Mouse (Mus musculus) G1E (cell line): ENCODE data around the gene Slc5a6. TPM values are rescaled to one million over a fixed set of nuclear protein-coding genes. Genes with fewer than 3 reads are reported as not detected.
A peak's percentile ranks its signal among the peaks of the same experiment; 100 is the strongest.

Experiments used
- ATAC-seq: 2 replicates; pipeline ENCODE4 v1.8.0; 2016; ENCODE audit warnings: mild to moderate bottlenecking; ENCODE audit not compliant: insufficient number of reproducible peaks, poor library complexity, low FRiP score, severe bottlenecking; ENCODE audit errors: extremely low read depth
- DNase-seq: peaks from one replicate; pipeline ENCODE4 v3.0.0; 2012; ENCODE audit warnings: low spot score
- H3K27me3 ChIP-seq: 2 replicates; pipeline ENCODE4 v1.6.1; 2012; ENCODE audit warnings: mild to moderate bottlenecking, low read length, inconsistent platforms; ENCODE audit not compliant: insufficient read depth
- H3K36me3 ChIP-seq: replicated peaks from 2 replicates; pipeline ENCODE3; 2012; ENCODE audit warnings: mild to moderate bottlenecking, inconsistent platforms
- H3K4me1 ChIP-seq: 2 replicates; pipeline ENCODE4 v1.6.1; 2012; ENCODE audit warnings: low read depth, low read length, inconsistent platforms, mixed read lengths; ENCODE audit not compliant: insufficient read depth
- H3K4me3 ChIP-seq: 2 replicates; pipeline ENCODE4 v1.5.1; 2012; ENCODE audit warnings: low read depth, mild to moderate bottlenecking, inconsistent platforms, low read length, moderate library complexity, mixed read lengths
- H3K9me3 ChIP-seq: replicated peaks from 2 replicates; pipeline ENCODE4 v1.6.1; 2012; ENCODE audit warnings: inconsistent platforms
- CTCF ChIP-seq: IDR thresholded peaks from 2 replicates; pipeline ENCODE4 v1.5.1; 2012; ENCODE audit warnings: low read depth, low read length, inconsistent platforms, mixed read lengths
- GATA1 ChIP-seq: IDR thresholded peaks from 2 replicates; pipeline ENCODE4 v1.6.1; 2012; ENCODE audit warnings: borderline replicate concordance, low read length, inconsistent platforms, mixed read lengths
- GATA2 ChIP-seq: IDR thresholded peaks from 2 replicates; pipeline ENCODE4 v1.6.1; 2012; ENCODE audit warnings: low read depth, low read length, inconsistent platforms, borderline replicate concordance
- POLR2AphosphoS5 ChIP-seq: IDR thresholded peaks from 2 replicates; pipeline ENCODE4 v1.6.1; 2012; ENCODE audit warnings: low read depth, low read length, inconsistent platforms; ENCODE audit not compliant: insufficient replicate concordance
- TAL1 ChIP-seq: conservative IDR thresholded peaks from 2 replicates; pipeline ENCODE4 v1.6.1; 2012; ENCODE audit warnings: low read depth, low read length, inconsistent platforms, mixed read lengths
- polyA plus RNA-seq: library from polyadenylated mRNA; stranded (reverse); fragments of >175 nt; gene quantifications from 2 replicates; pipeline ENCODE4 v1.2.3, GENCODE M21; 2012
- total RNA-seq, 2 experiments: library from RNA; stranded (forward) in 1 of 2; stranded (reverse) in 1 of 2; fragments of 200-1000 nt in 1 of 2; fragments of >200 nt in 1 of 2; fragmentation: Nextera tagmentation in 1 of 2; gene quantifications; 2 replicates each; pipeline ENCODE4 v1.2.3; 2014 to 2017

Slc5a6 gene
- total and polyA plus RNA-seq, 3 experiments, result 3.2 to 11.9 (median 5.2) TPM

GRCm38 (mm10) chr5:31081386-31081785 lies 32.7 kb upstream of the Slc5a6 start:
- Histone ChIP-seq H3K4me1 (peaks cover 12% of the 10 kb centered on the region), H3K9me3 (no peaks in the 10 kb centered on the region), H3K27me3 (peaks cover 20% of the 10 kb centered on the region), H3K4me3 (no peak overlapping the region), H3K36me3 (peaks cover 42% of the 10 kb centered on the region)
- DNase-seq (peak; percentile 23), ATAC-seq (no peak)
- TF ChIP-seq TAL1 (no peak), GATA2 (no peak), GATA1 (no peak), POLR2AphosphoS5 (no peak; the same call in 1 of the 2 replicates), CTCF (peak; percentile 88)

- Histone ChIP-seq H3K4me1 (peaks cover 12% of the 10 kb centered on the region), H3K36me3 (peaks cover 48% of the 10 kb centered on the region), H3K4me3 (no peak overlapping the region), H3K27me3 (peaks cover 14% of the 10 kb centered on the region), H3K9me3 (no peaks in the 10 kb centered on the region)
- ATAC-seq (no peak), DNase-seq (no peak)
- TF ChIP-seq CTCF (no peak), GATA1 (no peak), GATA2 (no peak), POLR2AphosphoS5 (no peak)
Observed at GRCm38 (mm10) chr5:31080795-31081164, 32.1 kb upstream of the Slc5a6 start.

- Histone ChIP-seq H3K9me3 (no peaks in the 10 kb centered on the region), H3K4me1 (peaks cover 12% of the 10 kb centered on the region), H3K36me3 (peaks cover 53% of the 10 kb centered on the region), H3K4me3 (no peak overlapping the region), H3K27me3 (peaks cover 11% of the 10 kb centered on the region; the same call in 1 of the 2 replicates)
- TF ChIP-seq GATA2, result no peak
- TF ChIP-seq GATA1, result no peak
- no peak for TF ChIP-seq POLR2AphosphoS5
- no peak for TF ChIP-seq CTCF
- TF ChIP-seq TAL1, result no peak
- DNase-seq, result no peak
- no peak for ATAC-seq
Observed at GRCm38 (mm10) chr5:31080059-31080794, 31.5 kb upstream of the Slc5a6 start.

- no peaks in the 10 kb centered on the region for H3K4me1 ChIP-seq
- H3K4me3 ChIP-seq, result no peak overlapping the region
- TF ChIP-seq GATA2 (no peak), CTCF (no peak), TAL1 (no peak), POLR2AphosphoS5 (no peak)
- H3K27me3 ChIP-seq, result no peaks in the 10 kb centered on the region
- peaks cover 91% of the 10 kb centered on the region for H3K36me3 ChIP-seq
- no peaks in the 10 kb centered on the region for H3K9me3 ChIP-seq
- ATAC-seq (no peak), DNase-seq (no peak)
Observed at GRCm38 (mm10) chr5:31076346-31076745, 27.6 kb upstream of the Slc5a6 start.

- DNase-seq (no peak), ATAC-seq (no peak)
- Histone ChIP-seq H3K36me3 (peaks cover 99% of the 10 kb centered on the region), H3K27me3 (no peaks in the 10 kb centered on the region), H3K4me3 (no peak overlapping the region), H3K4me1 (no peaks in the 10 kb centered on the region), H3K9me3 (no peaks in the 10 kb centered on the region)
- TF ChIP-seq POLR2AphosphoS5, result no peak
- no peak for TF ChIP-seq GATA2
- no peak for TF ChIP-seq CTCF
- no peak for TF ChIP-seq TAL1
- no peak for TF ChIP-seq GATA1
Observed at GRCm38 (mm10) chr5:31073176-31073575, 24.5 kb upstream of the Slc5a6 start.

GRCm38 (mm10) chr5:31071821-31072220 lies 23.1 kb upstream of the Slc5a6 start:
- Histone ChIP-seq H3K9me3 (no peaks in the 10 kb centered on the region), H3K4me1 (no peaks in the 10 kb centered on the region), H3K36me3 (peaks cover 99% of the 10 kb centered on the region), H3K27me3 (no peaks in the 10 kb centered on the region), H3K4me3 (no peak overlapping the region)
- no peak for TF ChIP-seq POLR2AphosphoS5
- TF ChIP-seq CTCF, result no peak
- TF ChIP-seq GATA1, result no peak
- TF ChIP-seq TAL1, result no peak
- TF ChIP-seq GATA2, result no peak
- DNase-seq (no peak), ATAC-seq (no peak)
